Mouse (Mus musculus) adipocyte (in vitro differentiated cells): ENCODE measurements around the gene Homer3.

ENCODE experiments used
- DNase-seq: peaks from one replicate; pipeline ENCODE4 v3.0.0-alpha.2; 2016; ENCODE audit warnings: low spot score

The Homer3 gene

DNA sequence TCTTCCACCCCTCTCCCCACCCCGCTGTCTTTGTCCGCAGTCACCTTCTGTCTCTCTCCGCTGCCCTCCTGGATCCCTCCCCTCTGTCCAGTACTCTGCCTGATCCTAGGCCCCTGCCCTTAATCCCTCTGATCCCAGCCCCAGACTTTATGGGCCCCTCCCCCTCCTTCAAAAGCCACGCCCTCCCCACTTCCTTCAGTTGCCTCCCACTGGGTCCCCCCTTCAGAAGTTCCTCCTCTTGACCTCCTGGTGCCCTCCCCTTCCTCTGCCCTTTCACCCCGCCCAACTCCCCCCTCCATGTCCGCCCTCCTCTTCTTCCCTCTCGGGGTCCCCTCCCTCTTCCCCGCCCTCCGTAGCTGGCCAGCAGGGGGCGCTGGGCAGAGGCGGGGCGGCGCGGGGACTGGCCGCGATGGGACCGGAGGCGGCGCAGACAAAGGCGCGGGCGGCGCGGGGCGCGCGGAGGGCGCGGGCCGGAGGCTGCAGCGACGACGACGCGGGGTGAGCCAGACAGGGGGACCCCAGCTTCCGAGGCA lies at the start of gene Homer3:
Homer3 (plus strand) TSS at position 225 of the 533 bp plus-strand sequence.
- peak; percentile 81 for DNase-seq

DNA sequence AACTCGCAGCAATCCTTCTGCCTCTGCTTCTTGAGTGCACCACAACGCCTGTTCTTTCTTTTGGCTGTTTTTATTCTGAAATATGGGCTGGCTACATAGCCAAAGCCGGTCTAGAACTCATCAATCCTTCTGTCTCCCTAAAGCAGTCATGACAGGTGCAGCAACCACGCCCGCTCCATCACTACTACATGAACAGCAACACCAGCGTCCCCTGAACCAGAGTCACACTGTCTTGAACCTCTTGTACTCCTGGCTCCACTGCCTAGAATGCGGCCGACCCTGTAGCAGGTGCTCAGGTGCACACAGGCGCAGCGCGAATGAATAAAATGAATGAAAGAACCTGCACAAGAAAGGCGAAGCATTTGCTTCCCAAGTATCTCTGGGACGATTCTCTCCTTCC lies 49.0 kb upstream of the Homer3 start:
- no peak for DNase-seq

DNA sequence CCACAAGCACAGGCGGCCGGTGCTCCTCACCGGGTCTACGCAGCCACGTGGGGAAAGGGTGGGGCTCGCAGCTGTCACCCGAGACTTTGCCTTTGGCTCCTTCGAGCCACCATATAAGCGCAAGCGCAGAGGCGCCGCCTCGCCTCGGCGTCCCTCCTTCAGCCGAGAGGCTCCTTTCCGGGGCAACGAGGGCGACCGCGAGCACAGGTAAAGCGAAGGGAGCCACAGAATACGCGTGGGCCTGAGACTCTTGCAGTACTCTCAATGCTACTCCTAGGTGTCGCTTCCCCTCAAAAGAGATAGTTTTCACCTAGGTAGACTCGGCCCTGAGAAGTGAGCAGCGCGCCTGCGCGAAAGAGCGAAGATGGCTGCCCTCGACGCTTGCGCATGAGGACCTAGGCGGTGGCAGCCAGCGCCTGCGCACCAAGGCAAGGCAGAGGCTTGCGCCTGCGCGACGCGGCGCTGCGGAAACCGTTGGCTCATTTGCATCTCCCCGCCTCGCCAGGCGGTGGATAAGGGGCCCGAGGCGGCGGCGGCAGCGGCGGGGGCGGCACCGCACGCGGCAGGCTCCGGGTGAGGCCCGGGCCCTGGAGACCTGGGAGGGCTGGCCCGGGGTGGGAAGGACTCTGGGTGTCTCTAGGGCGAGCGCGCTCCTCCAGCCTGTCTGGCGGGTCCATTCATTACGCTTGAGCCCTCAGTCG lies 48.4 kb upstream of the Homer3 start, which contains the start of the genes Sugp2 and Armc6:
Sugp2 (plus strand) TSS at position 147 of the 701 bp plus-strand sequence.
Armc6 (minus strand) TSS at position 387 of the 701 bp plus-strand sequence.
- DNase-seq, result peak; percentile 99

DNA sequence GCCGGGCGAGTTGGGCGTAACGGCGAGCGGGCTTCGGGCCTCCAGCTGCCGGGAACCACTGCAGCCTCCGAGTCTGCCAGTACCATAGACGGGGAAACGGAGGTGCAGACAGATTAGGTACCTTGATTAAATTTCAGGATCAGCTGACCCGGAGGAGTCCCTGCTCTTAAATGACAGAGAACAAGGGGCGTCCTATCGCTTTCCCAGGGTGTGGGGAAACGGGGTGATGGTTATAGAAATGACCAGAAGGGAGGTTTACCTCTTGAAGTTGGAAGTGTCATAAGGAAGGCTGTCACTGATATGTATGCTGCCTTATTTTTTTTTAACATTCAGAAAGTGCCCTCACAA lies 47.9 kb upstream of the Homer3 start:
- DNase-seq, result no peak

DNA sequence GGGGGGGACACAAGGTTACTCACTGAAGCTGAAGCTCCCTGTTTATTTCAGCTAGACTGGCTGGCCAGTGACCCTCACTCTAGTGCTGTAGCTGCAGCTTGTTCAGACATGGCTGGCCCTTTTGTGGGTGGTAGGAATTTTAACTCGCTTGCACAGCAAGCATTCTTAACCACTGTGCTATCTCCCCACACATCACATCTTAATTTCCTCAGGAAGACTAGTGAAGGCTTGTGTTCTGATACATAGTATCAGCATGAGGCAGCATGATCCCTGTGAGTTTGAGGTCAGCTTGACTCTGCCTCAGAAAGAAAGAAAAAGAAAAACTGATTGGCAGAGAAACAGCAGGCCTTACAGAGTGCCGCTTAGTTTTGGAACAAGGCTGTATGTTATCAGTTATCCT lies 44.8 kb upstream of the Homer3 start:
- no peak for DNase-seq

DNA sequence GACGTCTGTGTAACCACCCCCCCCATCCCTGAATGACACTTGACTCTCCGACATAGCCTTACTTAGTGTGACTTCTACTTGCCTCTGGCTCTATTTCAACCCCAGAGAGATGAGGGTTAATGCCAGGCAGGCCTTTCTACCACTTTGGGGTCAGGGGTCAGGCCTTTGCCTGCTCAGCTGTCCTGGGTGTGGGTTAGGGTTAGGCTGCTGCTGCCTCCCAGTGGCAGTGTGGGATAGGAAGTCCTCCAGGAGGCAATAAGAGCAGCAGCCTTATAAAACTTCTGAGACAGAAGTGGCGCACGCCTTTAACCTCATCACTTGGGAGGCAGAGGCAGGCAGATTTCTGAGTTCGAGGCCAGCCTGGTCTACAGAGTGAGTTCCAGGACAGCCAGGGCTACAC lies 42.0 kb upstream of the Homer3 start:
- DNase-seq, result peak; percentile 83

DNA sequence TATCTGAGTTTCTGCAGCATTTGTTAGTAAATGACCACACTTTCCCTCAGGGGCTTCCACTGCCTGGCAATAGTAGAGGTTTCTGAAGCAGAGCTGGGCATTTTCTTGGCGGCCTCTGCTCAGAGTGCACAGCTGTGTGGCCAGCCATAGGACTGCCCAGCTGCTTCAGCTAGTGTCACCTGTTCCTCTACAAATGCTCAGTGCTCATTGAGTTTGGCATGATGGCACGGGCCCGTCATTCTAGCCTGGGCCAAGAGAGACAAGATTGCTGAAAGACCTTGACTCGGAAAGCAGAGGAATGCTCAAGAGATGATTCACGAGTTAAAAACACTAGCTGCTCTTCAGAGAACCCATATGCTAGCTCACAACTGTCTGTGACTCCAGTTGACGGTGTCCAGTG lies 36.0 kb upstream of the Homer3 start:
- no peak for DNase-seq

DNA sequence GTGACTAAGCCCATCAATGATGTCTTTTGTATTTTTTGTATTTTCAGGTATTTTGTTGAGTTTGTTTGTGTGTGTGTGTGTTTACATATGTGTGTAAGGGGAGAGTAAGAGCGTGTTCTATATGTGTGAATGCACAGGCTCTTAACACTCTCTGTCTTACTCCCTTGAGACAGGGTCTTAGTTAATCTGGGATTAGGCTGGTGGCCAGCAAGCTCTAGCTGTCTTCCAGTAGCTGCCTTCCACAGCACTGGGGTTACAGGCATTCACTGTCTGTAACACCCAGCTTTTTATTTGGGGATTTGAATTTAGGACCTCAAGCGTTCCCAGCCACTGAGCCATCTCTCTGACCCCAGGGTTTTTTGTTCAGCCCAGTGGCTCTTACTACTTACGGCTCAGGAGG lies 34.8 kb upstream of the Homer3 start:
- DNase-seq, result no peak

DNA sequence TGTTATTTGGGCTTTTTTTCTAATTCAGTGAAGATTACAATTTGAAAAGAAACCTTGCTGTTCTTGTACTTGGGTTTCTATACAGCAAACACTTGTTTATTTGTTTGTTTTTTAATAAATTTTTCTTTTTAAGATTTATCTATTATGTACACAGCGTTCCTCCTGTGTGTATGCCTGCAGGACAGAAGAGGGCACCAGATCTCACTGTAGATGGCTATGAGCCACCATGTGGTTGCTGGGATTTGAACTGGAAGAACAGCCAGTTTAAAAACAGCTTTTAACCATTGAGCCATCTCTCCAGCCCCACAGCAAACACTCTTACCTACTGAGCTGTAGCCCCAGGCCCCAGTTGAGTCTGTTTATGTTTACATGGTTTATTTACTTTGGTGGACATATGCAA lies 28.0 kb upstream of the Homer3 start:
- no peak for DNase-seq

DNA sequence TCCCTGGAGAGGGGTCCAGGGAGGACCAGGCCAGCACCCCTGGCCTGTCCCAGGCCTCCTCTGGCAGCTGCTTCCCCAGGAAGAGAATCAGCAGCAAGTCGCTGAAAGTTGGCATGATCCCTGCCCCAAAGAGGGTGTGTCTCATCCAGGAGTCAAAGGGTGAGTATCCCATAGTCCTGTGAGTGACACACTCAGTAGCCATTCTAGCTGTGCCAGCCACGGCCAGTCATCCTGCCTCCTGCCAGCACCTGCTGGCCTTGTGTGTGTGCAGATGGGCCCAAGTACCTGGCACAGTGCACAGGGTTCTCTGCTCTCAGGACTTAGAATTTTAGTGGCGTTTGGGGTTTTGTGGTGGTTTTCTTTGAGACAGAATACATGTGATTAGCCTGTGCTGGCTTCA lies 25.2 kb upstream of the Homer3 start:
- no peak for DNase-seq

DNA sequence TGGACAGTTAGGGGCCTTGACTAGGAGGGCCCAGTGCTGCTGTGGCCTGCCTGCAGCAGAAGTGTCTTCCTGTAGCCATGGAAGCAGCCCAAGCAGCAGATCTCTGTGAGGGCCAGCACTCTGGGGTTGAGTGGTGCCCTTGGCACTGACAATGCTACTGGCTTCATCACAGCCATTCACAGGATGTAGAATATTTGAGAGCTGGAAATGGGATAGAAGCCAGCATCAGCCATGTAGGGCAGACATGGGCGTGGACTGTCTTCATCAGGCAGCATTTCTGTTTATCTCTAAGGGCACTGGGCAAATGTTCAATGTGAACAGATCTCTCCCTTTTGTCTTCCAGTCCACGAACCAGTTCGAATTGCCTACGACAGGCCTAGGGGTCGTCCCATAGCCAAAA lies 24.0 kb upstream of the Homer3 start:
- DNase-seq, result no peak

DNA sequence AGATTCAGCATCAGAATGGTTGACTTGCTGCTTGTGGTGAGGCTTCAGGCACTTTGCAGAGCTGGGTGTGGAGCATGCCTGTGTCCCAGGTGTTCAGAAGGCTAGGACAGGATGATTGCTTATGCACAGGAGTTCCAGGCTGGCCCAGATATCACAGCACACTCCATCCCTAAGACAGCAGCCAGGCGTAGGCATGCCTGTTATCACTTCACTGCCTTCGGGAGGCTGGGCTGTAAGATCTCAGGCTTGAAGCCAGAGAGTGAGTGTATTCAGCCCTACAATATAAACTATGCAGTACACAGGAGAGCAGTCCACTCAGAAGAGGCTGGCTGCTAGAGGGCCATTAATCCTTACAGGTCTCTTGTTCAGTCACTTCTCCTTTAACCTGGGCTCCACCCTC lies 23.6 kb upstream of the Homer3 start:
- DNase-seq, result no peak

DNA sequence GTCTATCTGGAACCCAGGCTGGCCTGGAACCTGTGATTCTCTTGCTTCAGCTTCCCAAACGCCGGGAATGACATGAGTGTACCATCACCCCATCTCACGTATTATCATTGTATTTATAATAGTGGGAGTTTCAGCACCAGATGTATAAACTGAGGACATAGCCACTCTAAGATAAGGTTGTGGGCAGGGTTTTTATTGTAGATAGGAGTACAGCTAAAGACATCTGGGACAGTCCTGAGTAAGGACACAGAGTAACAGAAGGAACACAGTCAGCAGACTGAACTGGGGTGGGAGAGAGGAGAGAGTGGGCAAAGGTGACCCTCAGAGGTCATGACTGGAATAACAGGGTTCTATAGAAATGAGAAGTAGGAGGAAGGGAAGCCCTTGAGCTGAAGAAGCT lies 15.0 kb upstream of the Homer3 start:
- no peak for DNase-seq

DNA sequence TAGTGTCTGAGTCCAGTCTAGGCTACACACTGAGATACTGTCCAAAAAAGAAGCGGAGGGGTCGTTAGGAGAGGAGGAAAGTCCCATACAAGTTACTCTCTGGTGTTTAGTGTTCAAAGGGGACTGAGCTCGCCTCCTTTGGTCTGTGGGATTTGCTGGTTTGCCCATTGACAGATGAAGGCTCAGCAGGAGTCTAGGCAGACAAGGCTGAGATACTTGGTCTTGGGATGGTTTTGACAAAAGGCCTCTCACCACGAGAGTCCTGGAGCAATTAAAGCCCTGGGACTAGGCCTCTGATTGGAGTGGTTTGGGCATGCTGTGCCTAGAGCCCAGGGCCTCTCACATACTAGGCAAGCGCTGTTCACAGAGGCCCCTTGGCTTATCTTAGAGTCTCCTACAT lies 14.3 kb upstream of the Homer3 start:
- DNase-seq, result peak; percentile 37

DNA sequence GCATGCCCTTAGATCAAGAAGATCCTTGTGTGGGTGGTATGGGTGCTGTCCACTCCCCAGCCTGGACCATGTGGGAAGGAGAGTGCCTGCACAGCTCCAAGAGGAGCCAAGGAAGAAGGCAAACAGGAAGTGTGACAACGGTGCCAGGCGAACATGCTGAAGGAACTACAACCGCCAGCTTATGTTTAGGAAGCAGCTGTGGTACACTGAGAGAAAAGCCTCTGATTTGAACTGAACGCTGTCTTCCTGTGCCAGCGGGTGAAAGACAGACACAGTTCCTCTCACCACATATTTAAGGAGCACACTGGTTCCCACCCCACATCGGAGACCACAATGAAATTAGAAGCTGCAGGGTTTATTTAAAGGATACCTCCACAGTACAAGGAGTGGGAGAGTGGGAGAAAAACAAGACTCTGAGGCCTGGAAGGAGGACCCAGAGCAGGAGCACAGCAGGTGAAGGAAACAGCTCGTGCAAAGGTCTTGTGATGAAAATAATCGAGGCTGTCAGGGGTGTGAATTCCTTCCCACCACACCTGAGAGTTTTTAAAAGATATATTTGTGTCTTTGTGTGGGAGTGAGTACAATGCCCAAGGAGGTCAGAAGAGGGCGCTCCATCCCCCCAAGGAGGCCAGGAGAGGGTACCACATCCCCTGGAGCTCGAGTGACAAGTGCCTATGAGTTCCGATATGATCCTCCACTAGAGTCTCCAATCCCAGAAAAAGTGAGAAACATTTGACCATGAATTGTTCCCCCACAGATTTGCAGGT lies 13.6 kb upstream of the Homer3 start:
- peak; percentile 28 for DNase-seq

DNA sequence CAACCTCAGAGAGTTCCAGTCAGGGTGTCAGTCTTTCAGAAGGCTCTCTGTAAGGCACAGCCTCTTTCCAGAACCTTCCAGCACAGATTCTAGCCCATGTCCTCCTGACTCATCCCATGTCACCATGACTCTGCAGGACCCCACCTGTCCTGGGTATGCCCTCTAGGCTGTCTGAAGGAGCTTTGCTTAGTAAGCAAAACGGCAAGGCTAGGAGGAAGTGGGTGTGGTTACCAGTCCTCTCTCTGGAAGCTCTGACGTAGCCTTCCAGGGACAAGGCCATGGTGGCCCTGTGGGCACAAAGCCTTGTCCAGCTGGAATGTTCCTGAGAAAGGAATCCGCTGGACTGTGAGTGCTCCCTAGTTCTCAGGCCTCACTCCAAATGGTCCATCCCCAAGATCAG lies 9.7 kb upstream of the Homer3 start:
- DNase-seq, result no peak

DNA sequence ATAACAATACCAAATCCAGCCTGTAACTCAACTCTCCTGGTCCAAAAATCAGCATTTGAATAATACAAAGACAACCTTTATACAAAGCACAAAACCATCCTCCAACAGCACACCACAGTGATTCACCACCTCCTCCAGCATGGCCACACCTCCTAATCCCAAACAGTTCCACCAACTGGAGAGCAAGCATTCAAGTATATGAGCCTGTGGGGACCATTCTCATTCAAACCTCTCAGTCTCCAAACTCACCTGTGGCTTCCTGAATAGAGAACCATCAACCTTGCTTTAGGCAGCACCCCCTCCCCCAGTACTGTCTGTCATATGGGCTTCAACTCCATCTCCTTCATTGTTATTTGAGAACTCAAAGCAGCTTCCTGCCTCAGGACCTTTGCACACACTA lies 8.3 kb upstream of the Homer3 start:
- DNase-seq, result no peak

DNA sequence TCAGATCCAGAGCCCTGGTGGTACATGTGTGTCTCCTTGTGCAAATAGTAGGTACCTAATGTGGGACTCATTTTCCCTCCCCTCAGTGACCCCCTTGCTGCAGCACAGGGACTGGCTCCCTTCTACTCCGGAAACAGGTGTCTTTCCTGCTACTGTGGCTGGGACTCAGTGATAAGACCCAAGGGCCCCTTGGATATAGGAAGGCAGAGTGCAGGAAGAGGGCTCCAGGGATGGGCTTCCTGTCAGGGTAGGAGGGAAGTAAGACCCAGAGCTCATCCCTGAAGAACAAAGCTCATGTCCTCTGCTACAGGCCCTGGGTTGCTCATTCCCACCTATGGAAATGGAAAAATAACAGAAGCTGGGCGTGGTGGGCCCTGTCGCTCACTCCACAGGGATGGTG lies 6.2 kb upstream of the Homer3 start:
- no peak for DNase-seq

DNA sequence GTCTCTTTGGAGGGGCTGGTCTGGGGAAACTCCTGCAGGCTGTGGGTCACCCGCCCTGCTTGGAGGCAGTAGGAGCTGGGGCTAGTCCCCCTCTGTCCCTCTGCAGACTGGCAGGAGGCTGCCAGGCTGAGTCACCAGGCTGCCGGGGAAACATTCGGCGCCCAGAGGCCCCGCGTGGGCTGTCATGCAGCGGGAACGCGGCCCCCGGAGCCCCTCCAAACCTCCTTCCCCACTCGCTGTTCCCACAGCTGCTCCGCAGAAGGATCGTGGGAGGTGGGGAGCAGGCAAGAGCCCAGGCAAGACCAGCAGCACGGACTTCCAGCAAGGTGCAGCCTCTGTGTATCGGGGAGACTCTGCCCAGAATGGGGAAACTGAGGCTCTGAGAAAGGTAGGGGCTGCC lies 4.5 kb upstream of the Homer3 start:
- DNase-seq, result no peak

DNA sequence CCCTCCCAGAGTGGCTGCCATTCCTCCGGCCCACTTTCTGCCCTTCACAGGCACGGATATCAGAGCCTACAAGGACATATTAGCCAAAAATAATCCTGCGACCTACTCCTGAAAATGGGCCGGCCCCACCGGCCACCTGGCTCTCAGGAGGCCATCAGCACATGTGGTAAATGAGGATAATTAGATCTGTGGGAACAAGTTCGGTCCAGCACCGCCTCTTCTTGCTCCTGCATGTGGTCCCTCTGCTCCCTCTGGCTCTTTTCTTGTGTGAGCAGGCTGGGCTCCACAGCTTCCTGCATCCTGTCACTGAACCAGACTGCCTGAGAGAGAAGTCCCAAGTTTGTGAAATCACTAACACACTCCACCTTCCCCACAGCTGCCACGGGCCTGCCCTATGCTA lies 3.4 kb upstream of the Homer3 start:
- no peak for DNase-seq

DNA sequence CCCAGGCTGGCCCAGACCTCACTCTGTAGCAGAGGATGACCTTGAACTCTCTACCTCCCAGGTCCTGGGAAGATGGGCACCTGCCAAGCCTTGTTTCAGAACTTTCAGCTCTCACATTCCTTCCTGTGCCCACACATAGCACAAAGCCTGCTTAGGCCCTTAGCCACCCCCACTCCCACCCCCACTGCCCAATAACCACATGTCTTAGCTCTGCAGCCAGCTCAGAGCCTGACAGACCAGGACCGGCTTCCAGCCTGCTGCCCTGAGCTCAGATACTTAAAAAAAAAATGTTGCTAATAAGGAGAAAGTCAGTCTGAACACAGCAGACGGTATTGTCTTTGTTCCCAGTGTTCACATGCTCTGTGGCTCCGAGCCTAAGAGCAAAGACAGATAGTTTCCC lies 1.6 kb upstream of the Homer3 start:
- no peak for DNase-seq

DNA sequence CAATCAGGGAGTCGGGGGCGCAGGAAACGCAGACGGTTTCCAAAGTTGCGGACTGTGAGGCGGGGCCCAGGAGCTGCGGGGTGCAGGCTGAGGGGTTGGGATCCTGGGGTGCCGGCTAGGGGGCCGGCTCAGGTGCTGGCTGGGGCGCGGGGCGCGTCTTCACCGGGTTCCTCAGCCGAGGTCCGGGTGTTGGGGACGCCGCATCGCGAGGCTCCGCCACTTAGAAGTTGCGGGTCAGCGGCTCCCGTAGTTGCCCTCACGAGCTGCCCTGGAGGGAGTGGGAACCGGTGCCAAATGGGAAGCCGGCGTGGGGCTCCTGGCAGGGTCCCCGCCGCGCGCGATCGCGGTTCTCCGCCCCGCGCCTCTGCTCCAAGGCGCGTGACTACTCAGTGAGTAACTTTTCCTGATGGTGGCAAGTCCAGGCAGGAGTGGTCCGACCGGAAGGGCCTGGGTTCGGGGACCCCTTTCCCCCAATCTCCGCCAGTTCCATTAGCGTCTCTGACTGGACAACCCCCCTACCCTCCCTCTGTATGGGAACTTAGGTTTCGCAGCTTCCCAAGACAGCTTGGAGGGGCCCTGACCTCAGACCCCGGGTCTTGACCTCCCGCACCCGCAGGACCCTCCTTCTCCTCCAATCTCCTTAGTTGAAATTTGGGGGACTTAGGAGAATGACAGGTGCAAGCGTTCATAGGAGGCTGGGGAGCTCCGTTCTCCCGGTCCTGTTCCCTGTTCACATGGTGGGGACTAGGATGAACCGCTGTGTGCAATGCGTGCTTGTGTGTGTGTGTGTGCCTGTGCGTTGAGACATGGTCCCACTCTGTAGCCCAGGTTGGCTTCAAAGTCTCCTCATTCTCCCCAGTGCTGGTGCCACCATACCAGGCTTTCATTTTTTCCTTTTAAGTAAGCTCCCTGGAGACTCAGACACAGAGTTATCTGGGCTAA lies 780 bp downstream of the Homer3 start:
- no peak for DNase-seq
